Mouse (Mus musculus) liver, embryonic 14.5 days (tissue): Measurements from ENCODE around the gene Frmd8. TPM values are rescaled to one million over a fixed set of nuclear protein-coding genes. Genes with fewer than 3 reads are reported as not detected.

Experiments used
- ATAC-seq: fragments of 200-750 bp; cut with Nextera tagmentation; 2 replicates; pipeline ENCODE4 v1.8.0; 2017; ENCODE audit warnings: moderate number of reproducible peaks, mild to moderate bottlenecking, moderate library complexity; ENCODE audit not compliant: insufficient read depth
- DNase-seq, 3 experiments: peaks; one replicate each; pipeline ENCODE4 v3.0.0-alpha.2; 2012 to 2013; ENCODE audit warnings: low read depth in 3 of 3, low spot score in 3 of 3
- H3K27ac ChIP-seq: fragments of 300-500 bp; sonication (generic); 2 replicates; pipeline ENCODE4 v1.5.1; 2014; ENCODE audit warnings: moderate library complexity, mild to moderate bottlenecking, control low read depth, inconsistent platforms
- H3K27me3 ChIP-seq: fragments of 300-500 bp; sonication (generic); 2 replicates; pipeline ENCODE4 v1.6.1; 2014; ENCODE audit warnings: mild to moderate bottlenecking, low read length, moderate library complexity; ENCODE audit not compliant: control insufficient read depth, insufficient read depth
- H3K36me3 ChIP-seq: fragments of 300-500 bp; sonication (generic); replicated peaks from 2 replicates; pipeline ENCODE4 v1.6.1; 2014; ENCODE audit warnings: low read depth; ENCODE audit not compliant: control insufficient read depth, insufficient read depth
- H3K4me1 ChIP-seq, 2 experiments: fragments of 200-500 bp in 1 of 2; fragments of 300-500 bp in 1 of 2; sonication (generic) in 1 of 2; replicated peaks; 2 replicates each; pipeline ENCODE4 v1.6.1; 2012 to 2014; ENCODE audit warnings: antibody characterized with exemption in 1 of 2, inconsistent platforms in 1 of 2, low read length in 1 of 2; ENCODE audit not compliant: control insufficient read depth in 2 of 2, insufficient read depth in 2 of 2
- H3K4me2 ChIP-seq: fragments of 300-500 bp; sonication (generic); 2 replicates; pipeline ENCODE4 v1.6.1; 2014; ENCODE audit warnings: low read depth, mild to moderate bottlenecking, control low read depth, moderate library complexity
- H3K4me3 ChIP-seq, 2 experiments: fragments of 200-500 bp in 1 of 2; fragments of 300-500 bp in 1 of 2; sonication (generic) in 1 of 2; 2 replicates each; pipeline ENCODE4 v1.5.1; 2012 to 2014; ENCODE audit warnings: low read depth in 2 of 2, low read length in 2 of 2, mild to moderate bottlenecking in 2 of 2, control low read depth in 1 of 2, inconsistent platforms in 1 of 2, moderate library complexity in 1 of 2; ENCODE audit not compliant: insufficient read depth in 1 of 2
- H3K9ac ChIP-seq: fragments of 300-500 bp; sonication (generic); replicated peaks from 2 replicates; pipeline ENCODE4 v1.6.1; 2014; ENCODE audit warnings: mild to moderate bottlenecking, control low read depth, moderate library complexity
- H3K9me3 ChIP-seq: fragments of 300-500 bp; sonication (generic); 2 replicates; pipeline ENCODE4 v1.6.1; 2016; ENCODE audit warnings: low read length, mixed read lengths; ENCODE audit not compliant: control insufficient read depth
- CTCF ChIP-seq: IDR thresholded peaks from 2 replicates; pipeline ENCODE4 v1.5.1; 2016; ENCODE audit warnings: antibody characterized with exemption, low read depth, control low read depth
- EP300 ChIP-seq: IDR thresholded peaks from 2 replicates; pipeline ENCODE4 v1.6.1; 2016; ENCODE audit warnings: antibody characterized with exemption, low read depth
- WGBS: fragments of 180-500 bp; shearing (Covaris S2); extraction: QIAGEN DNeasy Blood & Tissue Kit; methylation state at CpG from one replicate; pipeline ENCODE4 v1.1.7; 2014; ENCODE audit not compliant: insufficient replicate concordance; 5-methylcytosine and 5-hydroxymethylcytosine counted together
- polyA plus RNA-seq, 2 experiments: library from polyadenylated mRNA; depleted of rRNA in 1 of 2; stranded (reverse) in 1 of 2; unstranded in 1 of 2; fragments of >200 nt; fragmentation: Nextera tagmentation in 1 of 2; extraction: Ambion mirVana in 1 of 2; gene quantifications; 2 replicates each; pipeline versions ENCODE4 v1.2.1 to v1.2.3; 2012 to 2014

The Frmd8 gene
- polyA plus RNA-seq, 2 experiments: 6.6 to 6.7 TPM

DNA sequence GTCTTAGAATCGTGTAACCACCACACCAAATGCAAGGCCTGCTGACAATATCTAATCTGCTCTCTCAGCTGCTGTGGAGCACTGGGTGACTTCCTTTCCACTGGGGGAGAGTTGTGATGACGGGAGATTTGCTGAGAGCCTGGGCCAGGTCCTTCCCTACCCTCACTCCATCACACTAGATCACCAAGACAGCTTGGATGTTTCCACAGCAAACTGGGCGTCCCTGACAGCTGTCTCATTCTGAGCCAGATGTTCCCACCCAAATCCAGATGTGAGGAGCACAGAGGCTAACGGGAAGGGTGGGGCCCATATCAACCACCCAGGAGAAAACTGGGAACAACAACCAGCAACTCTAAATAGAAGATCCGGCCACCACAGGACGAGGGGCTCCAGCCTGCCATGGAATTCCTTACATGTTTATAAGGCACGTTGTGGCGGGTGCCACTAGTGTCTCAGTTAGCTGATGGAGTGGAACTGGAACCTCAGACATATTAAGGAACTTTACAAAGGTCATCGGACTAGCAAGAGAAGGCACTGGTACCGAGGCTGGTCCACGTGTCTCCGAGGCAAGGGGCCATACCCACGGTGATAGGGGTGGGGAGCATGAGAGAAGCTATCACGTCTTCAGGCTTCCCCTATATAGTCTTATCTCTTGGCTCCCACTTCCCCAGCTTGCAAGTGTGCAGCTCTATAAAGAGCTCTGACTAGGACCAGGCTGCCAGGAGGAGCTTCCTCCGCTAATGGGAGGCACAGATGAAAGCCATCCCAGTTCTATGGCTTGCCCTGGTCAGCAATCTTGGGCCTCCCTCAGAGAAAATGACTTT is 47.3 kb upstream of the Frmd8 start:
- peak overlapping the region; percentile 0 to 30 for H3K4me3 ChIP-seq
- WGBS: 16% methylated on average over 15 of the region's 15 CpGs
- peak; percentile 76 for ATAC-seq
- peaks cover 7% of the 10 kb centered on the region for H3K27me3 ChIP-seq
- DNase-seq: peak; percentile 51 to 73 (median 57)
- peak overlapping the region; percentile 44 for H3K9ac ChIP-seq
- peak overlapping the region; percentile 37 for H3K27ac ChIP-seq
- TF ChIP-seq CTCF: no peak
- TF ChIP-seq EP300: peak; percentile 58
- H3K4me2 ChIP-seq: peak overlapping the region; percentile 100
- no peaks in the 10 kb centered on the region for H3K9me3 ChIP-seq
- peaks cover 34 to 36% of the 10 kb centered on the region in 2 experiments for H3K4me1 ChIP-seq
- no peaks in the 10 kb centered on the region for H3K36me3 ChIP-seq

DNA sequence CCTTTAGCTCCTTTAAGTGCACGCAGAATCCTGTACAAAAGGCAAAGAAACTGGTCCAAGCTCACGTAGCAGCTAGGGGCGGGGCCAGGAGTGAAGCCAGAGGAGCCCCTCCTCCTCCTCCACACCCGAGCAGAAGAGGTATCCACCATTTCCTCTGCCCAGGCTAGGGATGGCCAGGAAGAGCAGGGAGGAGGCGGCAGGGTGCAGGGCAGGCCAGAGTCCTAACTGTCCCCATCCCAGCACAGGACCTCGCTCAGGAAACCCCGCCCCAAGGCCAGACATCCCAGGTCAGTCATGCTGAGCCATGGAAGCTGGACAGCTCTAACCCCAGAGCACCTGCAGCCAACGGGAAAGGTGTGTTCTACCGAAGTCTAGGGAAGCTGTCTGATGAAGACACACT is 46.6 kb upstream of the Frmd8 start:
- Histone ChIP-seq H3K4me3 (peak overlapping the region; percentile 0 to 30; a peak in 3 of 4 replicates), H3K27me3 (peaks cover 7% of the 10 kb centered on the region), H3K4me1 (peaks cover 34 to 36% of the 10 kb centered on the region in 2 experiments), H3K4me2 (peak overlapping the region; percentile 100), H3K36me3 (no peaks in the 10 kb centered on the region), H3K27ac (peak overlapping the region; percentile 37), H3K9me3 (no peaks in the 10 kb centered on the region), H3K9ac (peak overlapping the region; percentile 44)
- DNase-seq (peak in 1 of 3 experiments; percentile 56), ATAC-seq (peak; percentile 30; the same call in 1 of the 2 replicates)
- 17% methylated on average over 9 of the region's 9 CpGs for WGBS
- TF ChIP-seq CTCF: no peak
- no peak for TF ChIP-seq EP300

DNA sequence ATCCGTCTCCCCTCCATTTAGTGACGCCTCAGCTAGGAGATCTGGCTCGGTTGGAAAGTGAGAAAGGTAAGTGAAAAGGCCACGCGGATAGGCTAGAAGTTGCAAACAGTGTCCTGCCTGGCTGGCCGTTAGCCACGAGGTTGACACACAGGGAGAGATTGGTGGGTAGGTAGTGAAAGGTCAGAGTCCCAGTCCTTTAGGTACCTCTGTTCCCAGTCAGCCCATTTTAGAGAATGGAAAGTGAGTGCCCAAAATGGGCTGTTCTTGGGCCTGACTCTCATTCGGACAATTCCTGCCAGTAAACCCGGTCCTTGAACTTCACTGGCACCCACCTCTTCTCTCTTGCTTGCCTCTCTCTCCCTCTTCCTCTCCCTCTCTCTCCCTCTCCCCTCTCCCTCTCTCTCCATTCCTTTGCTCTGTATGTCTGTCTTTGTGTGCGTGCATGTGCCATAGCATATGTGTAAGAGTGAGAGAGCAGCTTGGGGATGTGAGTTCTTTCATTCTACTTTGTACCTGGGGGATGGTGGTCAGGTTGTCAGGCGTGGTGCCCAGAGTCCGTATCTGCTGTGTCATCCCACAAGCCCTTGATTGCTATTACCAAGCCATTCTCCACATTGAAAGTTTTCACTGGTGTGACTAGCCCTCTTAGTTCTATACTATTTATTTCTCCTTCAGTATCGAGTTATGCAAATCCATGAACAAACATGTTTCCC is 38.1 kb upstream of the Frmd8 start, which contains the start of gene Dpf2:
Dpf2 (minus strand) TSS at position 4 of the 713 bp plus-strand sequence.
- 6% methylated on average over 13 of the region's 13 CpGs for WGBS
- peak within 1 kb of the TSS; percentile 99 for H3K9ac ChIP-seq
- H3K4me1 ChIP-seq: peaks cover 20 to 29% of the 10 kb centered on the region in 2 experiments
- peak within 1 kb of the TSS; percentile 97 to 99 for H3K4me3 ChIP-seq
- H3K9me3 ChIP-seq: no peaks in the 10 kb centered on the region
- ATAC-seq: peak; percentile 51
- peak within 1 kb of the TSS; percentile 80 for H3K27ac ChIP-seq
- no peak for TF ChIP-seq EP300
- TF ChIP-seq CTCF: no peak
- DNase-seq: peak in 1 of 3 experiments; percentile 52
- no peaks in the 10 kb centered on the region for H3K27me3 ChIP-seq
- H3K4me2 ChIP-seq: peak within 1 kb of the TSS; percentile 94
- peaks cover 12% of the 10 kb centered on the region for H3K36me3 ChIP-seq

DNA sequence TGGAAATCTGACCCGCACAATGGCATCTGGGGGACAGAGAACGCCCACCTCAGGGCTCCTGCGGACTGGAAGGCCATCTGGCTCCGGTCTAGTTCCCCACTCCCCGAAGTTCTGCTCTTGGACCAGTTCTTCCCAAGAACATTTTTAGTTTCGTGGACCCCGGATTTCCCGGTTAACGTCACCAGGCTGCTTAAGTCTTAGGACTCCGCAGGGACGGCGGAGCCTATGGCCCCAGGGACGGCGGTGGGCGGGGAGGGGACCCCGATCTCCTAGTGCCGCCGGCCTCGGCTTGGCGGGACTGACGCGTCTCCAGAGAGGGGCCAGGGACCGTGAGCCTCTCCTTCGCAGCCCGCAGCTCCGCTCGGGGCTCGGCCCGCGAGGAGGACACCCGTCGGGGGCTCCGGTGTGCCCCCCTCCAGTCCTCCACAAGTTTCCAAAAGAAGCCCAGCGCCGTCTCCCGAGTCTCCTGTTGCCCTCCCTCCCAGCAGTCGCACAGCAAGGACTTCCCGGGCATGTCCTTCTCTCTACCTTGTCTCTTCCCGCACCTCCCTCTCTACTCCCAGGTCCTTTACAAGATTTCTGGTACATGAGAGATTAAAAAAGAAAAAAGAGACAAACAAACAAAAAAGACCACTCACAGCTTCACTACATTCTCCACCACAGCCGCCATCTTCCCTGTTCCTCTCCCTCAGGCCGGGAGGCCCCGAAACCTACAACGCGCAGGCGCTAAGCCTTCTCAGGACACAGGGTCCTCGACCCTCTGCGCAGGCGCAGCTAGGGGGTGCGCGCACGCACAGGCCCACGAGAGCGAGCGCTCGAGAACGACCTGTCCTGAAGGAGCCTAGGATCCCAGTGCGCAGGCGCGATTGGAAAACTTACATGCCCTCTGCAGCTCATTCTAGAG is 37.3 kb upstream of the Frmd8 start:
- Histone ChIP-seq H3K27me3 (no peaks in the 10 kb centered on the region), H3K9me3 (no peaks in the 10 kb centered on the region), H3K9ac (peak overlapping the region; percentile 99), H3K4me2 (peak overlapping the region; percentile 94), H3K27ac (peak overlapping the region; percentile 80), H3K4me1 (peaks cover 20 to 29% of the 10 kb centered on the region in 2 experiments), H3K4me3 (peak overlapping the region; percentile 97 to 99), H3K36me3 (peaks cover 12% of the 10 kb centered on the region)
- ATAC-seq: peak; percentile 96
- DNase-seq: peak; percentile 99
- under 1% methylated on average over 59 of the region's 59 CpGs for WGBS
- no peak for TF ChIP-seq EP300
- peak; percentile 57 for TF ChIP-seq CTCF
